Mouse (Mus musculus) erythroblast, embryonic 14.5 days (primary cell): ENCODE data around the gene Wnt7a. TPM values are rescaled to one million over a fixed set of nuclear protein-coding genes. Genes with fewer than 3 reads are reported as not detected.

Source experiments
- H3K27me3 ChIP-seq: 2 replicates; pipeline ENCODE4 v1.6.1; 2012; ENCODE audit warnings: inconsistent platforms; ENCODE audit not compliant: control insufficient read depth
- H3K36me3 ChIP-seq: 2 replicates; pipeline ENCODE4 v1.6.1; 2012; ENCODE audit warnings: mild to moderate bottlenecking, inconsistent platforms; ENCODE audit not compliant: control insufficient read depth
- H3K4me1 ChIP-seq: 2 replicates; pipeline ENCODE4 v1.6.1; 2012; ENCODE audit warnings: inconsistent platforms; ENCODE audit not compliant: control insufficient read depth
- H3K4me3 ChIP-seq: replicated peaks from 2 replicates; pipeline ENCODE3; 2012; ENCODE audit warnings: moderate library complexity, mild to moderate bottlenecking, inconsistent platforms
- H3K9me3 ChIP-seq: 2 replicates; pipeline ENCODE4 v1.6.1; 2012; ENCODE audit warnings: low read length, inconsistent platforms, mixed read lengths; ENCODE audit not compliant: control insufficient read depth
- GATA1 ChIP-seq: IDR thresholded peaks from 2 replicates; pipeline ENCODE4 v1.6.1; 2012; ENCODE audit warnings: low read length, inconsistent platforms, mixed read lengths
- TAL1 ChIP-seq: IDR thresholded peaks from 3 replicates; pipeline ENCODE4 v1.6.1; 2012; ENCODE audit warnings: low read length, inconsistent platforms, mixed read lengths
- polyA plus RNA-seq: library from polyadenylated mRNA; stranded (reverse); fragments of >175 nt; gene quantifications from 2 replicates; pipeline ENCODE4 v1.2.3, GENCODE M21; 2012

Gene Wnt7a
- polyA plus RNA-seq, 1 experiment = not detected

DNA sequence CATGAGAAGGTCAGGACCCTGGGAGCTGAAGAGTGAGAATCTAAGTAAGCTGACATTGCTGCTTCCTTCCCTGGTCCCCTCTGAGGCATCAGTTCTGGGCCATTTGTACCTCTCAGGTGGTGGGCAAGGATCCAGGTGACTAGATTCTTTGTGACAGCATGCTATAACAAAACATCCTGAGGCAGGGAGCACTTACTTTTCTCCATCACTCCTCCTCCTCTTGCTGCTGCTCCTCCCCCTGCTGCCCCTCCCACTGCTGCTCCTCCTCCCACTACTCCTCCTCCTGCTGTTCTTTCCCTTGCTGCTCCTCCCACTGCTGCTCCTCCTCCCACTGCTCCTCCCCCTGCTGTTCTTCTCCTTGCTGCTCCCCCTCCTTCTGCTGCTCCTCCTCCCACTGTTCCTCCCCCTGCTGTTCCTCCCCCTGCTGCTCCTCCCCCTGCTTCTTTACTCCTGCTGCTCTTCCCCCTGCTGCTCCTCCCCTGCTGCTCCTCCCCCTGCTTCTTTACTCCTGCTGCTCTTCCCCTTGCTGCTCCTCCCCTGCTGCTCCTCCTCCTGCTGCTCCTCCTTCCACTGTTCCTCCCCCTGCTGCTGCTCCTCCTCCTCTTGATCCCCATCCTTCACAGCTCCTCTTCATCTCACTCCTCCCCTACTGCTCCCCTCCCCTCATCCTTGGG, 39.1 kb downstream of the Wnt7a start:
- TF ChIP-seq TAL1 (0 out of 3 replicates have a peak, but pooled peaks have one; percentile 7), GATA1 (no peak)
- Histone ChIP-seq H3K9me3 (no peaks in the 10 kb centered on the region), H3K36me3 (no peaks in the 10 kb centered on the region), H3K4me1 (no peaks in the 10 kb centered on the region), H3K27me3 (no peaks in the 10 kb centered on the region), H3K4me3 (no peak overlapping the region)

DNA sequence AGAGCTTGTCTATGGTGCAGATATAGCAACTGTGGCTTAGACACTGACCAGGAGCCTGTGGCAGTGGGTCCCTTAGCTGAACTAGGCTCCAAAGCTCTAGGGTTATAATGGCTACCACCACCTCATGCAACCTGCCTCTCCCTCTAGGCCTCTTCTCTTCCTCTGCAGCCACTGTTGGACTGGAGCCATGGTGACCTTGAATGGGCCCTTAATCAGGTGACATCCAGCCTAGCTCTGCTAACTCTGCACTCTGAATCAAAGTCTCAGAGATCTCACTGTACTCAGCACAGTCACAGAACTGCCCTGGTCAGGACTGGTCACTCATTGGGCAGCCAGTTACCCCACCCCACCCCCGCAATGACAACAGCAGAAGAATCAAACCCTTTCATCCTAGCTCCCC, 44.4 kb downstream of the Wnt7a start:
- Histone ChIP-seq H3K9me3 (no peaks in the 10 kb centered on the region), H3K36me3 (no peaks in the 10 kb centered on the region), H3K4me1 (no peaks in the 10 kb centered on the region), H3K4me3 (no peak overlapping the region), H3K27me3 (no peaks in the 10 kb centered on the region)
- TF ChIP-seq GATA1 = no peak
- no peak for TF ChIP-seq TAL1

DNA sequence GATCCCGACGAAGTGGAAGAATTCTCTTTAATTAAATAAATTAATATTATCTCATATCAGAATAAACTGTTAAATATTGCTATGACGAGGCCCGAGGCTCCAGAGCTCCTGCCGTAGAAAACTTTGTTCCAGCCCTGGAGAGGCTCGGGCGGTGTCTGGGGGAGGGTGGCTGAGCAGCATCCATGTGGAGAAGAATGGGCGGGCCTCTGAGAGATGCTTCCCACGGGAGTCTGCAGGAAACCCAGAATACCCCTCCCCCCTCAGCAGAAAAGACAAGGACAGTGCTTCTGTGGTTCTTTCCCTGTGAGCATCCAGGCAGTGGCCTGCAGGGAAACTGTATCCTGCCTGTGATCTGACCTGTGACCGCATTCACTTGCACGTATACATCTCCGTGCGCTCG, 45.7 kb downstream of the Wnt7a start:
- no peak for TF ChIP-seq GATA1
- H3K9me3 ChIP-seq = no peaks in the 10 kb centered on the region
- H3K36me3 ChIP-seq = no peaks in the 10 kb centered on the region
- no peak overlapping the region for H3K4me3 ChIP-seq
- no peaks in the 10 kb centered on the region for H3K4me1 ChIP-seq
- no peaks in the 10 kb centered on the region for H3K27me3 ChIP-seq

DNA sequence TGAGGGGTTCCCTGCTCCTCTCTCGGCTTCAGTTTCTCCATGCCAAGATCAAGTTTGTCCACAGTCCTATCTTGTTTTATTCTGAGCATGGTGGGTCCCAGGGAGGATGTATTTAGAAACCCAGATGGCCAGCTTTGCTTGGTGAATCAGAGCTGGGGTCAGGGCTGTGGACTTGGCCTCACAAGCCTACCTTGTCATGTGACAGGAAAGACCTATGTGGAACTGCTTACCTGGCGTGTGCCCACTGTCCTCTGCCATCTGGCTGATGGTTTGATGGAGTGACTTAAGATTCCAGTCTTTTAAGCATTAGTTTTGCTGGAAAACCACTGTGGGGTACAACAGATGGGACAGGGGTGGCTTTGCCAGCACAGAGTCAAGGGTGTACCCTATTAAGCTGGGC, 48.4 kb downstream of the Wnt7a start:
- Histone ChIP-seq H3K9me3 (no peaks in the 10 kb centered on the region), H3K36me3 (no peaks in the 10 kb centered on the region), H3K4me3 (no peak overlapping the region), H3K27me3 (no peaks in the 10 kb centered on the region), H3K4me1 (no peaks in the 10 kb centered on the region)
- no peak for TF ChIP-seq GATA1

DNA sequence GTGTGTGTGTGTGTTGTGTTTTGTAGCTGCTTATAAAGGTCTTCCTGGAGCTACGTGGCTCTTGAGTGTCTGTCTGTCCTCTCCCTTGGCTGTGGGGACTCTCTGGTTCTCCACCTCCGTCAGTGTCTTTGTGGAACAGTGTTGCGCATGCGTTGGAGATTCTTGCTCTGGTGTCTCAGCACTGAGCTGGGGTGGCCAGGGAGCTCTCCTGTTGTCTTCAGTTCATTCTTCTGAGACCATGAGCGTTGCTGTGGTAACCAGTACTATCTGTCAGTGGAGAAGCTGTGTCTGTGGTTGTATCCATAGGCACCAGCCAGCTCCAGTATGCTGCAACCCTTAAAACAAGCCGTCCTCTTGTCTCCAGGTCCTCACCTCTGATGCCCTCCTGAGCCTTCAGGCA, 50.2 kb downstream of the Wnt7a start:
- H3K4me1 ChIP-seq = no peaks in the 10 kb centered on the region
- no peaks in the 10 kb centered on the region for H3K27me3 ChIP-seq
- TF ChIP-seq TAL1 (no peak), GATA1 (no peak)
- no peaks in the 10 kb centered on the region for H3K9me3 ChIP-seq
- no peaks in the 10 kb centered on the region for H3K36me3 ChIP-seq
- no peak overlapping the region for H3K4me3 ChIP-seq

DNA sequence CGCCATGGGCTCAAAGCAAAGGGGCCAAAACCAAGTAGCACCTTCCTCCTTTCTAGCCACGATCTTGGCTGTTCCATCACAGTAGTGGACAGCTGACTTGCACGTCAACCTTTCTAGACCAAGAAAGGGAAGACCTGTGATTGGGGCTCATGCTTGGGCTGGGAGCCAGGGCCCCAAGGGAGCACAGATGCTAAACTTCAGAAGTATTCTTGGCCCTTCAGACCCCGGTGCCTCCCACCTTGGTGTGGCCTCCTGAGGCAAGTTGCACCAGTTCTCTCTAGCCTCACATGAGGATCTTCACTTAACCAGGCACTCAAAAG, 50.8 kb downstream of the Wnt7a start:
- Histone ChIP-seq H3K4me3 (no peak overlapping the region), H3K36me3 (no peaks in the 10 kb centered on the region), H3K27me3 (no peaks in the 10 kb centered on the region), H3K4me1 (no peaks in the 10 kb centered on the region), H3K9me3 (no peaks in the 10 kb centered on the region)
- TF ChIP-seq GATA1 = no peak
- no peak for TF ChIP-seq TAL1

DNA sequence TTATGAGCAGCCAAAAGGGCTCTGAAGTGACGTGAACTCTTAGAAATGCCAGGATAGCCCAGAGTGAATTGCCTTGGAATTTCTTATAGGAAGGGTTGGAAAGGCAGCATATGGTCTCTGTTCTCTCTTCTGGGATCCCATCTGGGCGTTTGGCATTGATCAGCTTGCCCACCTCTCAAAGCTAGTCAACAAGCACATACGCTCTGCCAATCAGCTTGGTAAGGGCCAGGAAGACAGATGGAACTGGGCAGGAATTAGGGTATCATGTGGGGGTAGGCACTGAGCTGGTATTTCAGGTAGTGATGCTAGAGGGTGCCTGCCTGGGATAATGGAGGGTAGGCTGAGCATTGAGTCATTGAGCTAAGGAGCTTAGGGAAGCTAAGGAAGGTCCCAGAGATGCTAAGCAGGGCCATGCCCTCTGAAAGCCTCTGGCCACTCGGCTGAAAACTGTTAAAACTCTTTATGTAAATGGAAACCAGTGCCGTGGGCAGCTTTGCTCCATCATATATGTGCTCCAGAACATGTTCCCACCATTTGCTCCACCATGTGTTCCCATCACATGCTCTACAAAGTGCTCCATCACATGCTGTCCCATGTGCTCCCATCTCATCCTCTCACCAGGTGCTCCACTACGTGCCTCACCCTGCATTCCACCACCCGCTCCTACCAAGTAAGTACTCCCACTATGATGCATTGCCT, 51.3 kb downstream of the Wnt7a start:
- H3K36me3 ChIP-seq = no peaks in the 10 kb centered on the region
- TF ChIP-seq GATA1 = no peak
- TF ChIP-seq TAL1 = no peak
- H3K4me3 ChIP-seq = no peak overlapping the region
- H3K9me3 ChIP-seq = no peaks in the 10 kb centered on the region
- H3K4me1 ChIP-seq = no peaks in the 10 kb centered on the region
- no peaks in the 10 kb centered on the region for H3K27me3 ChIP-seq

DNA sequence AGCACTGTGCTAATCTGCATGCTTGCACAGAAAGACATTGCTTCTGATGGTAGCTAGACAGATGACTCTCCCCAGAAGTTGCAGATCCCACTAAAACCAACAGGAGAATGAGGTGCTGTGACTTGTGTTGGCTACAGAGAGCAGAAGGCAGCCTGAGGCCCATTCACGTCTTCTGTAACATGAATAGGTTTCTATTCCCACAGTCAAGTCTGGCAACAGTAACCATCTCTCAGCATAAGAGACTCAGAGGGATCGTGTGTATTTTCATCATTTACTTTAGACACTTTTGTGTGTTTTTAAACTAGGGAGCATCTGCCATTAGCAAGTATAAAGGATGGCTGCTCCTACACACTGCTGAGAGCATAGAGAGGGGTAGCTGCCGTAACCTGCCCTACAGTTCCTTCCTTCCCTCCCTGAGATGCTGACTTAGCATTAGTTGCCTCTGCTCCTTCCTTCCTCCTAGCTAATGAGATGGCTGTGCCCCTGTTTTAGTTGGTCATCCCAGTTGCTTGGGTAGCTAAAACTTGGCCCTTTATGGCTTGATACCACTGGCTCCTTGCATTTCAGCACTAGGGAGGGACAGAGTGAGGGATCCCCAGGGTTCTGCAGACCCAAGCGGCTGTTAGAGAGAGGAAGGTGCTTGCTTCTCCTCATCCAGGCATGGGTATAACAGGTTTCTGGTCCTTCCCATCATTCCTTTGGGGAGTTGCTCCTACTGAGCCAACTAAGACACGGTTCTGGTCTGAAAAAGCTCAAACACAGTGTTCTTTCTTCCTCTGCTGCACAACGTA, 52.1 kb downstream of the Wnt7a start:
- Histone ChIP-seq H3K4me3 (no peak overlapping the region), H3K9me3 (no peaks in the 10 kb centered on the region), H3K4me1 (no peaks in the 10 kb centered on the region), H3K27me3 (no peaks in the 10 kb centered on the region), H3K36me3 (no peaks in the 10 kb centered on the region)
- TF ChIP-seq GATA1 = no peak
- TF ChIP-seq TAL1 = no peak

DNA sequence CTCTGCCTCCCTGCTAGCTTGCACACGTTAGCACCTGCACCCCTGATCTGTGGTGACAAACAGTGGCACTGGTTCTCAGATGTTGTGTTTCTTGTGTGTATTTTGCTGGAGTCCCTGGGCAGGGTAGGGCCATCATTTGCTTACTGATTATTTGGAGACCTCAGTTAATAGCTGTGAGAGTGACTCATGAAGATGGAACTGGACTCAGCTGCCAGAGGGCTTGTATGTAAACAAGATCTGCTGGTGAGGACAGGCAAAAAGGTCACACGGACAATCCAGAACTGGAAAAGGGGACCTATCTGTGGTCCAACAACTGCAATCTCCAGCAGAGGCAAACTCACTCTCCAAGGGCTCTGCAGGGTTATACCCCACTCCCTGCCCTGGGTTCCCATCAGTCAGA, 52.8 kb downstream of the Wnt7a start:
- Histone ChIP-seq H3K4me3 (no peak overlapping the region), H3K36me3 (no peaks in the 10 kb centered on the region), H3K4me1 (no peaks in the 10 kb centered on the region), H3K9me3 (no peaks in the 10 kb centered on the region), H3K27me3 (no peaks in the 10 kb centered on the region)
- TF ChIP-seq GATA1 (no peak), TAL1 (no peak)
